Mouse (Mus musculus) kidney, adult 2 months (tissue): ENCODE results near the gene Bcr.

Experiments
- CTCF ChIP-seq: fragments of 200-500 bp; conservative IDR thresholded peaks from 2 replicates; pipeline ENCODE4 v1.5.1; 2011; ENCODE audit warnings: low read depth, mild to moderate bottlenecking, control low read depth, low read length, moderate library complexity, mixed read lengths; ENCODE audit not compliant: insufficient read depth, insufficient read length
- POLR2A ChIP-seq: fragments of 200-500 bp; IDR thresholded peaks from one replicate; pipeline ENCODE4 v1.6.1; 2011; ENCODE audit warnings: low read depth, low read length, control low read depth

DNA sequence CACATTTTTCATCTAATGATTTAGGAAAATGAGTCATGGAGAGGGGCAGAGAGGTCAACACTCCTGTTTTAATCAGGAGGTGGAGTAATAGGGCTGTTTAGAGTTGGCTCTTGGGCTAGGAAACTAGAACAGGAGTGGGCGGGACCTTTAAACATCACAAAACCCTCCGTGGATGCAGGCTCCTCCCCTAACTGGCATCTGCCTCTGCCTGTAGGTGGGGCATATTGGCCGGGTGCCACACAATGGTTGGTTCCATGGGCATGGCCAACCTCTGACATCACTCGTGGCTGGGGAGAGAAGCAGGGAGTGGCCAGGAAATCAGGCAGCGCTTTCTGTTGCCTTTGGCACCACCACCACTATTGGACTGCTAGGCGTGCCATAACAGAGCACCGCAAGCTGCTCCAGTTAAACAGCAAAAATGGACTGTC, 68.9 kb downstream of the Bcr start:
- no peak for TF ChIP-seq CTCF
- TF ChIP-seq POLR2A = no peak
